Mouse (Mus musculus) liver, adult 2 months (tissue): ENCODE data around the gene Miga2. TPM values are rescaled to one million over a fixed set of nuclear protein-coding genes. Genes with fewer than 3 reads are reported as not detected.
"Not testable (repeated sequence)": the region's sequence is repeated elsewhere in the genome, so short reads cannot be mapped to it uniquely, and the experiment has no call there.

Source experiments
- DNase-seq: peaks from one replicate; pipeline ENCODE4 v3.0.0-alpha.2; 2011; ENCODE audit warnings: low read depth, low spot score; ENCODE audit errors: extremely low read depth
- H3K27ac ChIP-seq: fragments of 200-500 bp; replicated peaks from 2 replicates; pipeline ENCODE4 v1.5.1; 2012; ENCODE audit warnings: low read depth, mild to moderate bottlenecking, control low read depth, inconsistent platforms, low read length; ENCODE audit not compliant: insufficient read depth
- H3K27me3 ChIP-seq: fragments of 200-500 bp; 2 replicates; pipeline ENCODE4 v1.6.1; 2012; ENCODE audit warnings: mild to moderate bottlenecking, moderate library complexity, low read length, inconsistent platforms; ENCODE audit not compliant: control insufficient read depth, insufficient read depth
- H3K36me3 ChIP-seq: fragments of 200-500 bp; 2 replicates; pipeline ENCODE4 v1.6.1; 2012; ENCODE audit warnings: low read length, inconsistent platforms; ENCODE audit not compliant: control insufficient read depth, insufficient read depth
- H3K4me1 ChIP-seq: fragments of 200-500 bp; 2 replicates; pipeline ENCODE4 v1.6.1; 2011; ENCODE audit warnings: low read length; ENCODE audit not compliant: control insufficient read depth, insufficient read depth
- H3K4me3 ChIP-seq: fragments of 200-500 bp; 2 replicates; pipeline ENCODE4 v1.5.1; 2011; ENCODE audit warnings: low read depth, mild to moderate bottlenecking, control low read depth, low read length, moderate library complexity; ENCODE audit not compliant: insufficient read depth
- H3K79me2 ChIP-seq: fragments of 200-500 bp; 2 replicates; pipeline ENCODE4 v1.6.1; 2012; ENCODE audit warnings: inconsistent platforms, mild to moderate bottlenecking, low read length, moderate library complexity; ENCODE audit not compliant: control insufficient read depth, insufficient read depth
- H3K9ac ChIP-seq: fragments of 200-500 bp; 2 replicates; pipeline ENCODE4 v1.6.1; 2012; ENCODE audit warnings: low read depth, mild to moderate bottlenecking, control low read depth, inconsistent platforms, low read length
- CTCF ChIP-seq: fragments of 200-500 bp; IDR thresholded peaks from 2 replicates; pipeline ENCODE4 v1.5.1; 2011; ENCODE audit warnings: low read depth, low read length, control low read depth
- POLR2A ChIP-seq: fragments of 200-500 bp; IDR thresholded peaks from 2 replicates; pipeline ENCODE4 v1.6.1; 2011; ENCODE audit warnings: low read length, control low read depth; ENCODE audit not compliant: insufficient read depth; ENCODE audit errors: extremely low read depth
- WGBS: fragments of 180-500 bp; shearing (Covaris S2); methylation state at CpG from one replicate; pipeline ENCODE4 v1.1.7; 2018; 5-methylcytosine and 5-hydroxymethylcytosine counted together
- polyA plus RNA-seq: library from polyadenylated mRNA; depleted of rRNA; stranded (reverse); fragments of >200 nt; gene quantifications from 2 replicates; pipeline ENCODE4 v1.2.3, GENCODE M21; 2012
- total RNA-seq: library from RNA; depleted of rRNA; stranded (reverse); fragments of >200 nt; gene quantifications from 2 replicates; pipeline ENCODE4 v1.2.3, GENCODE M21; 2014

The Miga2 gene
- total and polyA plus RNA-seq, 2 experiments = 37.2 to 46.5 TPM

DNA sequence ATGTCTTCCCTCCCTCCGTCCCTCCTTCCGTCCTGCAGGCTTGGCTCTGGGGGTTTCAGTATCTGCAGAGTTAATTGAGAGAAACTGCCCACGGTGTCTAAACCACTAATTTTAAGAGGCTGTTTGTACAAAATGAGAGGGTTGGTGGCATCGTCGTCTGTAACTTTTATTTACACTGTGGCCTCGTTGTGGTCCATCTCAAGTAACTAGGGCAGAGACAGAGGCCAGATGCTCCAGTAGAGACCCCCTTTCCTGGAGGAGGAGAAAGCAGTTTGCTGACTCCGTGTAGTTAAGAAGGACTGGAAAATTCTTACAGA, 52.6 kb downstream of the Miga2 start:
- under 1% methylated on average over 7 of the region's 7 CpGs for WGBS
- no peak for TF ChIP-seq POLR2A
- no peak for TF ChIP-seq CTCF

DNA sequence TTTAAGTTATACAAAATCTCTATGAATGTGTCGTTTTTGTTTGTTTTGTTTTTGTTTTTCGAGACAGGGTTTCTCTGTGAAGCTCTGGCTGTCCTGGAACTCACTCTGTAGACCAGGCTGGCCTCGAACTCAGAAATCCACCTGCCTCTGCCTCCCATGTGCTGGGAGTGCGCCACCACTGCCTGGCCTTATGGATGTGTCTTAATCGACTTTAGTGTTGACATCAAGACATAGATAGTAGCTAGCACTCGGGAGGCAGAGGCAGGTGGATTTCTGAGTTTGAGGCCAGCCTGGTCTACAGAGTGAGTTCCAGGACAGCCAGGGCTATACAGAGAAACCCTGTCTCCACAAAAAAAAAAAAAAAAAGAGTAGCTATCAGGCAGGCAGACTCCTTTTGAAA, 53.1 kb downstream of the Miga2 start:
- peaks cover 25% of the 10 kb centered on the region for H3K4me1 ChIP-seq
- not testable (repeated sequence) for H3K9ac ChIP-seq
- WGBS = 53% methylated on average over 6 of the region's 6 CpGs

More for the DNA sequence above, 52.6 kb downstream of the Miga2 start:
- Histone ChIP-seq H3K4me3 (peak overlapping the region; percentile 73), H3K4me1 (peaks cover 25% of the 10 kb centered on the region), H3K9ac (peak overlapping the region; percentile 75), H3K27ac (no peak overlapping the region), H3K36me3 (no peaks in the 10 kb centered on the region), H3K79me2 (peaks cover 35% of the 10 kb centered on the region), H3K27me3 (no peaks in the 10 kb centered on the region)
- DNase-seq = no peak

DNA sequence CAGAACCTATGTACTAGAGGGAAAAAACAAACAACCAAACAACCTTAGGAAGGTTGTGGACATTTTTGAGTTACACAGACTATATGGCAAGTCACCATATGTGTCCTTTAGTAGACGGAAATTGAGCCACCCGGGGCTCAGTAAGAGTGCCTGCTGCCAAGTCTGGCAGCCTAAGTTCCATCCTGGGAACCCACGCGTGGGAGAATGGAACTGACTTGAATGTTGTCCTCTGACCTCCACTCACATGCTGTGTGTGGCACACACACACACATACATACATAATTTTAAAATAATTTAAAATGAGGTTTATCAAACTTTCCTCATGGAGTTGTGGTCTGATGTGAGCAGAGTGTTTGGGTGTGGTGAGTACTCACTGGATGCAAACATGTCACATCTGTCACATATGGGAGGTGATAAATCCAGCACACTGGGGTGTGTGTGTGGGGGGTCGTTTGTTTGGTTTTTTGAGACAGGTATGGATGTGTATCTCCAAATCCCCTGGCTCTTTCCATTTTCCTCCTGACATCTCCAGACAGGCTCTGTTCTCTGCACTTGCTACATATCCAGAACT, 53.6 kb downstream of the Miga2 start:
- TF ChIP-seq CTCF (no peak), POLR2A (no peak)
- DNase-seq = no peak
- Histone ChIP-seq H3K4me3 (no peak overlapping the region), H3K4me1 (peaks cover 23% of the 10 kb centered on the region), H3K27me3 (no peaks in the 10 kb centered on the region), H3K79me2 (peaks cover 32% of the 10 kb centered on the region), H3K9ac (no peak overlapping the region), H3K27ac (no peak overlapping the region), H3K36me3 (no peaks in the 10 kb centered on the region)
- 22% methylated on average over 5 of the region's 5 CpGs for WGBS

More for the DNA sequence above, 53.1 kb downstream of the Miga2 start:
- not testable (repeated sequence) for DNase-seq, H3K36me3 ChIP-seq, H3K27ac ChIP-seq, H3K4me3 ChIP-seq, H3K27me3 ChIP-seq
- peaks cover 35% of the 10 kb centered on the region for H3K79me2 ChIP-seq

DNA sequence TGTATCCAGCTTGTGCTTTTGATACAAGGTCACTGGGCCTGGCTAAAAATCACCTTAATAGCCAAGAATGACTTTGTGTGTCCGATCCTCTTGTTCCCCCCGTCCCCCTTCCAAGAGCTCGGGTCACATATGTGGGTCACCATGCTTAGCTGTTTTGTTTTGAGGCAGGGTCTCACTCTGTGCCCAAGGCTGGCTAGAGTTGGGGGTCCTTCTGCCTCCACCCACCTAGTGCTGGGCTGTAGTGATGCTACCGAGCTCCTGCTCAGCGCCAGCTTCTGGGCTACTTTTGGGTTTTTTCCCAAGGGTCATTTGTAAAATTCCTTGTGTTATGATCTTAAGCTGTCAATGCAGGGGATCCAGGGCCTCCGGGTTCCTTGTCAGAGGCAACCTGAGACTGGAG, 54.2 kb downstream of the Miga2 start:
- peaks cover 17% of the 10 kb centered on the region for H3K4me1 ChIP-seq

DNA sequence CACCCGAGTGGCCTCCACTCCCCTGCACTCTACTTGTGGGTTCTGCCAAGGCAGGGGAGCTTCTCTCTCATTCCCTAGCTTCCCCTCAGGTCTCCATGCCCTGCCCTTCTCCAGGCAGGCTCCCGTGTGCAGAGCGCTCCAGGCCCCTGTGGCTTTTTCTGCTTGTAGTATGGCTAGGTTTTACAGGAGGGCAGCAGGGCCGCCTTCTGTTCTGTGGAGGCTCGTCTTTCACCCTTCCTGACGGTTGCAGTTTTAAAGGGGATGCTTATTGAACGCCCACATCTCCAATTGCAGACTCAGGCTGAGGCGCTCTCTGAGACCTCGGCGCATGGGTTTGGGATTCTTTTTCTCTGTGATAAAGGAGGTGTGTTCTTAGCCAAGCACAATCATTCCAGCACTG, 55.1 kb downstream of the Miga2 start:
- peaks cover 31% of the 10 kb centered on the region for H3K79me2 ChIP-seq
- 80% methylated on average over 10 of the region's 10 CpGs for WGBS
- no peak overlapping the region for H3K4me3 ChIP-seq
- no peak for DNase-seq
- no peak overlapping the region for H3K9ac ChIP-seq
- no peak overlapping the region for H3K27ac ChIP-seq
- no peaks in the 10 kb centered on the region for H3K36me3 ChIP-seq
- TF ChIP-seq POLR2A (no peak), CTCF (no peak)
- peaks cover 11% of the 10 kb centered on the region for H3K4me1 ChIP-seq
- no peaks in the 10 kb centered on the region for H3K27me3 ChIP-seq

More for the DNA sequence above, 54.2 kb downstream of the Miga2 start:
- no peak for DNase-seq
- H3K4me3 ChIP-seq = no peak overlapping the region
- no peak for TF ChIP-seq CTCF
- no peak for TF ChIP-seq POLR2A
- 54% methylated on average over 6 of the region's 6 CpGs for WGBS
- no peaks in the 10 kb centered on the region for H3K36me3 ChIP-seq
- no peak overlapping the region for H3K9ac ChIP-seq
- H3K27me3 ChIP-seq = no peaks in the 10 kb centered on the region
- H3K27ac ChIP-seq = no peak overlapping the region
- H3K79me2 ChIP-seq = peaks cover 30% of the 10 kb centered on the region

DNA sequence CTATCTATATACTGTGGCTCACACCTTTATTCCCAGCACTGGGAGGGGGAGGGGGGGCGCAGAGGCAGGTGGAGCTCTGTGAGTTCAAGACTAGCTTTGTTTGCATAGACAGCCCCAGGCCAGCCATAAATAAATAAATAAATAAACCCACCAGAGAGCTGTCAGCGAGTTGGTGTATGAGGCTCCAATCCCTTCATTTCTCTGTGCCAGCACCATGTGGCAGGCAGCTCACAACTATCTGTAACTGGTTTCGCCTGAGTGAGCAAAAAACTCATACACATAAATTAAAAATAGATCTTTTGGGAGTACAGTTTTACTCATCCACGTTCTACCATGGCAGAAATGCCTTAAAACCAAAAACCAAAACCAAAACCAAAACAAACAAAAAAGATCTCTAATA, 57.4 kb downstream of the Miga2 start:
- Histone ChIP-seq H3K27ac (no peak overlapping the region), H3K27me3 (no peaks in the 10 kb centered on the region), H3K79me2 (peaks cover 28% of the 10 kb centered on the region), H3K4me1 (peaks cover 8% of the 10 kb centered on the region; the same call in 1 of the 2 replicates), H3K36me3 (no peaks in the 10 kb centered on the region; the same call in 1 of the 2 replicates), H3K9ac (no peak overlapping the region), H3K4me3 (no peak overlapping the region)
- no peak for DNase-seq
- TF ChIP-seq CTCF (no peak), POLR2A (no peak)
- 51% methylated on average over 4 of the region's 4 CpGs for WGBS
